In genomic region chr4:41527996-41528395, GRCm38 (mm10) we compare ENCODE assay signal across 8 mouse cellular contexts. TPM values are rescaled to one million over a fixed set of nuclear protein-coding genes. Genes with fewer than 3 reads are reported as not detected.
DNase-seq lines count a peak whose midpoint lies in the region; ATAC-seq and TF ChIP-seq lines count a peak whose summit lies in the region.

No protein-coding gene starts in this region.

- no peaks in the 10 kb centered on the region for H3K9me3 ChIP-seq in forebrain, embryonic 11.5 days (ENCODE audit: control insufficient read depth, low read length)
- H3K9me3 ChIP-seq in forebrain, postnatal 0 days (ENCODE audit: low read length): no peaks in the 10 kb centered on the region
- no peaks in the 10 kb centered on the region for H3K9me3 ChIP-seq in hindbrain, embryonic 11.5 days (ENCODE audit: control insufficient read depth, low read length)
- H3K9me3 ChIP-seq in liver, postnatal 0 days (ENCODE audit: low read length): no peaks in the 10 kb centered on the region

- H3K4me3 ChIP-seq in forebrain, embryonic 11.5 days (ENCODE audit: low read depth, low read length): no peak overlapping the region
- H3K4me3 ChIP-seq in forebrain, postnatal 0 days (ENCODE audit: low read depth, low read length): no peak overlapping the region
- H3K4me3 ChIP-seq in hindbrain, embryonic 11.5 days (ENCODE audit: low read depth, low read length): no peak overlapping the region
- H3K4me3 ChIP-seq in liver, postnatal 0 days (ENCODE audit: low read depth, low read length): no peak overlapping the region

- no peak for TF ChIP-seq CTCF in forebrain, postnatal 0 days (IDR thresholded peaks at IDR 0.05; ENCODE audit: low read depth)
- TF ChIP-seq CTCF in brain, embryonic 14.5 days (IDR thresholded peaks at IDR 0.05; ENCODE audit: borderline replicate concordance, extremely low read depth, insufficient read depth, insufficient read length): no peak
- TF ChIP-seq CTCF in liver, postnatal 0 days (IDR thresholded peaks at IDR 0.05; ENCODE audit: low read depth): no peak

- no peaks in the 10 kb centered on the region for H3K36me3 ChIP-seq in forebrain, embryonic 11.5 days (ENCODE audit: control insufficient read depth, insufficient read depth, low read length)
- H3K36me3 ChIP-seq in forebrain, postnatal 0 days (ENCODE audit: insufficient read depth): peaks cover 2% of the 10 kb centered on the region; the same call in 1 of the 2 replicates
- H3K36me3 ChIP-seq in hindbrain, embryonic 11.5 days (ENCODE audit: control insufficient read depth, insufficient read depth, low read length): no peaks in the 10 kb centered on the region
- no peaks in the 10 kb centered on the region for H3K36me3 ChIP-seq in liver, postnatal 0 days (replicated peaks; ENCODE audit: insufficient read depth, low read length)

- peak; percentile 39; the same call in 1 of the 2 replicates for ATAC-seq in forebrain, embryonic 11.5 days (replicated peaks; ENCODE audit: low FRiP score)
- ATAC-seq in forebrain, postnatal 0 days: no peak
- 0 out of 2 replicates have a peak, but pooled peaks have one; percentile 36 for ATAC-seq in hindbrain, embryonic 11.5 days (ENCODE audit: low FRiP score)
- no peak for ATAC-seq in CD4-positive, CD25-positive, alpha-beta regulatory T cell, adult 4 months
- no peak for ATAC-seq in liver, postnatal 0 days

- no peaks in the 10 kb centered on the region for H3K27me3 ChIP-seq in forebrain, embryonic 11.5 days (ENCODE audit: control insufficient read depth, insufficient read depth, low read length)
- H3K27me3 ChIP-seq in forebrain, postnatal 0 days (ENCODE audit: insufficient read depth, low read length): no peaks in the 10 kb centered on the region
- H3K27me3 ChIP-seq in hindbrain, embryonic 11.5 days (ENCODE audit: control insufficient read depth, insufficient read depth, low read length): no peaks in the 10 kb centered on the region
- H3K27me3 ChIP-seq in liver, postnatal 0 days (ENCODE audit: insufficient read depth, low read length): no peaks in the 10 kb centered on the region

- no peak for TF ChIP-seq EP300 in liver, postnatal 0 days (IDR thresholded peaks at IDR 0.05; ENCODE audit: low read depth)

- H3K4me1 ChIP-seq in forebrain, embryonic 11.5 days (replicated peaks; ENCODE audit: control insufficient read depth, insufficient read depth, low read length): peaks cover 15% of the 10 kb centered on the region
- peaks cover 8% of the 10 kb centered on the region for H3K4me1 ChIP-seq in forebrain, postnatal 0 days (ENCODE audit: insufficient read depth)
- peaks cover 16% of the 10 kb centered on the region for H3K4me1 ChIP-seq in hindbrain, embryonic 11.5 days (replicated peaks; ENCODE audit: control insufficient read depth, insufficient read depth, low read length)
- no peaks in the 10 kb centered on the region for H3K4me1 ChIP-seq in liver, postnatal 0 days (ENCODE audit: insufficient read depth)

- WGBS in forebrain, embryonic 11.5 days: 28% methylated on average over 8 of the region's 8 CpGs
- WGBS in forebrain, postnatal 0 days: 20% methylated on average over 8 of the region's 8 CpGs
- 25% methylated on average over 8 of the region's 8 CpGs for WGBS in hindbrain, embryonic 11.5 days
- 45% methylated on average over 8 of the region's 8 CpGs for WGBS in liver, postnatal 0 days (ENCODE audit: insufficient replicate concordance)

- DNase-seq in forebrain, embryonic 11.5 days (ENCODE audit: low spot score): no peak
- no peak for DNase-seq in forebrain, postnatal 0 days
- DNase-seq in brain, embryonic 14.5 days (ENCODE audit: low read depth): peak; percentile 81
- DNase-seq in hindbrain, embryonic 11.5 days (ENCODE audit: low spot score): peak; percentile 38
- peak; percentile 46 to 51 for DNase-seq in lung, postnatal 4 days
- DNase-seq in liver, postnatal 0 days: no peak
- no peak for DNase-seq in layer of hippocampus, adult 18-20 months (ENCODE audit: low spot score in 2 of 2)

- H3K27ac ChIP-seq in forebrain, embryonic 11.5 days (ENCODE audit: low read depth, low read length): no peak overlapping the region
- no peak overlapping the region for H3K27ac ChIP-seq in forebrain, postnatal 0 days (ENCODE audit: low read depth, low read length)
- H3K27ac ChIP-seq in hindbrain, embryonic 11.5 days (ENCODE audit: low read depth, low read length): peak overlapping the region; percentile 75
- H3K27ac ChIP-seq in liver, postnatal 0 days (ENCODE audit: low read depth): no peak overlapping the region

- no peak for TF ChIP-seq POLR2A in brain, embryonic 14.5 days (IDR thresholded peaks at IDR 0.05; ENCODE audit: borderline replicate concordance, extremely low read depth, insufficient read depth, insufficient read length, poor library complexity, severe bottlenecking)

- H3K9ac ChIP-seq in forebrain, embryonic 11.5 days (ENCODE audit: low read length): no peak overlapping the region
- no peak overlapping the region for H3K9ac ChIP-seq in forebrain, postnatal 0 days
- H3K9ac ChIP-seq in hindbrain, embryonic 11.5 days (ENCODE audit: low read depth, low read length): no peak overlapping the region
- H3K9ac ChIP-seq in liver, postnatal 0 days (replicated peaks): no peak overlapping the region

- H3K4me2 ChIP-seq in forebrain, embryonic 11.5 days (ENCODE audit: low read depth, low read length, severe bottlenecking): no peak overlapping the region
- H3K4me2 ChIP-seq in forebrain, postnatal 0 days (ENCODE audit: low read depth): no peak overlapping the region
- no peak overlapping the region for H3K4me2 ChIP-seq in hindbrain, embryonic 11.5 days (replicated peaks; ENCODE audit: low read depth, low read length)
- no peak overlapping the region for H3K4me2 ChIP-seq in liver, postnatal 0 days (ENCODE audit: low read depth, low read length)

RNA-seq across cellular contexts. Expression of gene 1110017D15Rik, which starts 10.9 kb away (rescaled TPM):
- polyA plus RNA-seq in forebrain, embryonic 11.5 days (2014; fragmentation: Nextera tagmentation; extraction: Ambion mirVana): 4.8 and 5.2 TPM in 2 replicates
- 11.8 and 15.6 TPM in 2 replicates for total RNA-seq in forebrain, postnatal 0 days (2014; rRNA removed)
- polyA plus RNA-seq in forebrain, postnatal 0 days (2015; fragmentation: Nextera tagmentation; extraction: Ambion mirVana): 21.1 and 21.7 TPM in 2 replicates
- polyA plus RNA-seq in brain, embryonic 14.5 days (2012; rRNA removed): 8.3 and 10.3 TPM in 2 replicates
- 12.7 and 14.3 TPM in 2 replicates for polyA plus RNA-seq in hindbrain, embryonic 11.5 days (2014; fragmentation: Nextera tagmentation; extraction: Ambion mirVana)
- polyA plus RNA-seq in CD4-positive, CD25-positive, alpha-beta regulatory T cell, adult 4 months (2017; shearing (Covaris generic)): not detected
- polyA plus RNA-seq in liver, postnatal 0 days (2015; fragmentation: Nextera tagmentation; extraction: Ambion mirVana): not detected in 2 replicates
- total RNA-seq in layer of hippocampus, adult 18-20 months (2021): 1 to 10 TPM; 4.5 to 7.0 TPM

RNA-seq across cellular contexts. Expression of gene AI464131, which starts 25.1 kb away (rescaled TPM):
- 8.7 and 9.2 TPM in 2 replicates for polyA plus RNA-seq in forebrain, embryonic 11.5 days (2014; fragmentation: Nextera tagmentation; extraction: Ambion mirVana)
- total RNA-seq in forebrain, postnatal 0 days (2014; rRNA removed): 14.7 and 16.0 TPM in 2 replicates
- polyA plus RNA-seq in forebrain, postnatal 0 days (2015; fragmentation: Nextera tagmentation; extraction: Ambion mirVana): 4.7 and 8.2 TPM in 2 replicates
- polyA plus RNA-seq in brain, embryonic 14.5 days (2012; rRNA removed): 4.0 and 8.3 TPM in 2 replicates
- polyA plus RNA-seq in hindbrain, embryonic 11.5 days (2014; fragmentation: Nextera tagmentation; extraction: Ambion mirVana): 8.3 and 10.9 TPM in 2 replicates
- not detected for polyA plus RNA-seq in CD4-positive, CD25-positive, alpha-beta regulatory T cell, adult 4 months (2017; shearing (Covaris generic))
- polyA plus RNA-seq in liver, postnatal 0 days (2015; fragmentation: Nextera tagmentation; extraction: Ambion mirVana): 1.8 and 2.0 TPM in 2 replicates
- total RNA-seq in layer of hippocampus, adult 18-20 months (2021): 10 to 100 TPM; 29.0 to 29.3 TPM

RNA-seq across cellular contexts. Expression of gene Fam219a, which starts 41.3 kb away (rescaled TPM):
- polyA plus RNA-seq in forebrain, embryonic 11.5 days (2014; fragmentation: Nextera tagmentation; extraction: Ambion mirVana): 6.2 and 6.7 TPM in 2 replicates
- 76.6 and 95.8 TPM in 2 replicates for total RNA-seq in forebrain, postnatal 0 days (2014; rRNA removed)
- polyA plus RNA-seq in forebrain, postnatal 0 days (2015; fragmentation: Nextera tagmentation; extraction: Ambion mirVana): 13.8 and 18.6 TPM in 2 replicates
- polyA plus RNA-seq in brain, embryonic 14.5 days (2012; rRNA removed): 78.6 and 97.8 TPM in 2 replicates
- polyA plus RNA-seq in hindbrain, embryonic 11.5 days (2014; fragmentation: Nextera tagmentation; extraction: Ambion mirVana): 11.8 and 17.6 TPM in 2 replicates
- polyA plus RNA-seq in CD4-positive, CD25-positive, alpha-beta regulatory T cell, adult 4 months (2017; shearing (Covaris generic)): under 1 TPM; 0.52 to 0.56 TPM
- 0.77 and 1.0 TPM in 2 replicates for polyA plus RNA-seq in liver, postnatal 0 days (2015; fragmentation: Nextera tagmentation; extraction: Ambion mirVana)
- 100 to 1,000 TPM; 159 to 163 TPM for total RNA-seq in layer of hippocampus, adult 18-20 months (2021)

RNA-seq across cellular contexts. Expression of gene Dnaic1, which starts 41.6 kb away (rescaled TPM):
- 1.2 and 1.9 TPM in 2 replicates for polyA plus RNA-seq in forebrain, embryonic 11.5 days (2014; fragmentation: Nextera tagmentation; extraction: Ambion mirVana)
- total RNA-seq in forebrain, postnatal 0 days (2014; rRNA removed): 2.2 and 4.9 TPM in 2 replicates
- 2.7 and 2.8 TPM in 2 replicates for polyA plus RNA-seq in forebrain, postnatal 0 days (2015; fragmentation: Nextera tagmentation; extraction: Ambion mirVana)
- polyA plus RNA-seq in brain, embryonic 14.5 days (2012; rRNA removed): 2.3 and 2.8 TPM in 2 replicates
- polyA plus RNA-seq in hindbrain, embryonic 11.5 days (2014; fragmentation: Nextera tagmentation; extraction: Ambion mirVana): 2.9 and 3.2 TPM in 2 replicates
- not detected for polyA plus RNA-seq in CD4-positive, CD25-positive, alpha-beta regulatory T cell, adult 4 months (2017; shearing (Covaris generic))
- 10.6 and 14.2 TPM in 2 replicates for polyA plus RNA-seq in liver, postnatal 0 days (2015; fragmentation: Nextera tagmentation; extraction: Ambion mirVana)
- 1 to 10 TPM; 7.8 to 9.0 TPM for total RNA-seq in layer of hippocampus, adult 18-20 months (2021)

Comparison
In these comparisons a context has a peak if more than half of its experiments do, and no peak if none do; other contexts are left out.
1. ATAC-seq: peak in forebrain, embryonic 11.5 days (single experiment) and hindbrain, embryonic 11.5 days (single experiment); none in forebrain, postnatal 0 days (single experiment), CD4-positive, CD25-positive, alpha-beta regulatory T cell, adult 4 months (single experiment) and liver, postnatal 0 days (single experiment).
2. DNase-seq: peak in brain, embryonic 14.5 days (single experiment), hindbrain, embryonic 11.5 days (single experiment) and lung, postnatal 4 days (2 of 2); none in forebrain, embryonic 11.5 days (single experiment), forebrain, postnatal 0 days (single experiment), liver, postnatal 0 days (single experiment) and layer of hippocampus, adult 18-20 months (0 of 2).